Mouse (Mus musculus): ENCODE measurements around the gene Stat3.

Gene Stat3

GRCm38 (mm10) chr11:100860198-100861048, 78.9 kb downstream of the Stat3 start:
- in situ Hi-C loops (cut with MboI, MseI), result no loop called here

GRCm38 (mm10) chr11:100859579-100860075, 79.7 kb downstream of the Stat3 start:
- in situ Hi-C loops (cut with MboI, MseI), result no loop called here

- in situ Hi-C loops (cut with MboI, MseI), result no loop called here
Measured at GRCm38 (mm10) chr11:100858935-100859578, 80.3 kb downstream of the Stat3 start, which contains the start of gene Stat5a. Gene Stat5a (plus strand): TSS chr11:100859351.

- in situ Hi-C loops (cut with MboI, MseI), result no loop called here
Measured at GRCm38 (mm10) chr11:100857960-100858359, 81.4 kb downstream of the Stat3 start.

- in situ Hi-C loops (cut with MboI, MseI), result no loop called here
Measured at GRCm38 (mm10) chr11:100855178-100855577, 84.2 kb downstream of the Stat3 start.

GRCm38 (mm10) chr11:100854268-100854667, 85.1 kb downstream of the Stat3 start:
- in situ Hi-C loops (cut with MboI, MseI), result loop anchor here in 1 of 2 experiments (5.0 kb wide), 1 partner anchor 37 kb away; no protein-coding TSS in a partner anchor

GRCm38 (mm10) chr11:100853018-100853417, 86.3 kb downstream of the Stat3 start:
- in situ Hi-C loops (cut with MboI, MseI), result loop anchor here in 1 of 2 experiments (5.0 kb wide), 1 partner anchor 36 kb away; no protein-coding TSS in a partner anchor

GRCm38 (mm10) chr11:100852088-100852487, 87.3 kb downstream of the Stat3 start:
- in situ Hi-C loops (cut with MboI, MseI), result loop anchor here in 1 of 2 experiments (5.0 kb wide), 1 partner anchor 35 kb away; no protein-coding TSS in a partner anchor

- in situ Hi-C loops (cut with MboI, MseI), result loop anchor here in 1 of 2 experiments (5.0 kb wide), 1 partner anchor 34 kb away; no protein-coding TSS in a partner anchor
Measured at GRCm38 (mm10) chr11:100850778-100851528, 88.4 kb downstream of the Stat3 start.

- in situ Hi-C loops (cut with MboI, MseI), result loop anchor here in 1 of 2 experiments (5.0 kb wide), 1 partner anchor 33 kb away; no protein-coding TSS in a partner anchor
Measured at GRCm38 (mm10) chr11:100850038-100850777, 89.1 kb downstream of the Stat3 start, which contains the start of gene Stat5b. Gene Stat5b (minus strand): TSS chr11:100850724.

- in situ Hi-C loops (cut with MboI, MseI), result loop anchor here in 1 of 2 experiments (5.0 kb wide), 1 partner anchor 32 kb away; no protein-coding TSS in a partner anchor
Measured at GRCm38 (mm10) chr11:100849456-100850037, 89.8 kb downstream of the Stat3 start.

GRCm38 (mm10) chr11:100848789-100849379, 90.5 kb downstream of the Stat3 start:
- in situ Hi-C loops (cut with MboI, MseI), result no loop called here

GRCm38 (mm10) chr11:100848080-100848479, 91.3 kb downstream of the Stat3 start:
- in situ Hi-C loops (cut with MboI, MseI), result no loop called here

- in situ Hi-C loops (cut with MboI, MseI), result no loop called here
Measured at GRCm38 (mm10) chr11:100847572-100847971, 91.8 kb downstream of the Stat3 start.

- in situ Hi-C loops (cut with MboI, MseI), result no loop called here
Measured at GRCm38 (mm10) chr11:100845793-100846192, 93.5 kb downstream of the Stat3 start.

GRCm38 (mm10) chr11:100844121-100844520, 95.2 kb downstream of the Stat3 start:
- in situ Hi-C loops (cut with MboI, MseI), result no loop called here

GRCm38 (mm10) chr11:100843070-100843669, 96.2 kb downstream of the Stat3 start:
- in situ Hi-C loops (cut with MboI, MseI), result no loop called here

GRCm38 (mm10) chr11:100842025-100842424, 97.3 kb downstream of the Stat3 start:
- in situ Hi-C loops (cut with MboI, MseI), result no loop called here

- in situ Hi-C loops (cut with MboI, MseI), result no loop called here
Measured at GRCm38 (mm10) chr11:100840866-100841265, 98.5 kb downstream of the Stat3 start.

Data from T-helper 17 cell (primary cell).